Mouse (Mus musculus): ENCODE measurements around the gene Gm21885. TPM values are rescaled to one million over a fixed set of nuclear protein-coding genes. Genes with fewer than 3 reads are reported as not detected.
"Not testable (repeated sequence)": the region's sequence is repeated elsewhere in the genome, so short reads cannot be mapped to it uniquely, and the experiment has no call there.

Gm21885 gene
- polyA plus RNA-seq, 1 experiment from 2014 or later, result not detected

- peaks cover 56% of the 10 kb centered on the region for H3K4me1 ChIP-seq
These were observed 35.5 kb upstream of the Gm21885 start, which contains the start of gene Wfikkn2 for GRCm38 (mm10) chr11:94245955-94246788. Wfikkn2 (minus strand) TSS chr11:94246005.

GRCm38 (mm10) chr11:94246789-94247061, 34.9 kb upstream of the Gm21885 start:
- no peaks in the 10 kb centered on the region for H3K9me3 ChIP-seq (replicated peaks)
- no peaks in the 10 kb centered on the region for H3K27me3 ChIP-seq
- peaks cover 56% of the 10 kb centered on the region for H3K4me1 ChIP-seq
- H3K4me2 ChIP-seq (replicated peaks), result peak overlapping the region; percentile 31
- no peaks in the 10 kb centered on the region for H3K36me3 ChIP-seq
- no peak; the same call in 1 of the 2 replicates for ATAC-seq (ENCODE audit: insufficient number of reproducible peaks, low FRiP score, low TSS enrichment, low read depth)
- no peak overlapping the region for H3K9ac ChIP-seq
- peak overlapping the region; percentile 94 for H3K27ac ChIP-seq (replicated peaks)
- no peak overlapping the region for H3K4me3 ChIP-seq (replicated peaks)
- 10% methylated on average over 8 of the region's 8 CpGs for WGBS

More at GRCm38 (mm10) chr11:94245955-94246788, 35.5 kb upstream of the Gm21885 start, which contains the start of gene Wfikkn2:
- Histone ChIP-seq H3K9ac (no peak within 1 kb of the TSS), H3K36me3 (no peaks in the 10 kb centered on the region), H3K9me3 (replicated peaks) (no peaks in the 10 kb centered on the region), H3K4me2 (replicated peaks) (peak within 1 kb of the TSS; percentile 31), H3K27me3 (no peaks in the 10 kb centered on the region), H3K27ac (replicated peaks) (peak within 1 kb of the TSS; percentile 94), H3K4me3 (replicated peaks) (no peak within 1 kb of the TSS)
- 18% methylated on average over 17 of the region's 17 CpGs for WGBS
- ATAC-seq (ENCODE audit: insufficient number of reproducible peaks, low FRiP score, low TSS enrichment, low read depth), result peak; percentile 93

- peaks cover 7% of the 10 kb centered on the region for H3K4me1 ChIP-seq
- 55% methylated on average over 9 of the region's 9 CpGs for WGBS
- H3K9ac ChIP-seq, result no peak overlapping the region
- no peak overlapping the region for H3K4me3 ChIP-seq (replicated peaks)
- no peak overlapping the region for H3K27ac ChIP-seq (replicated peaks)
- no peaks in the 10 kb centered on the region for H3K9me3 ChIP-seq (replicated peaks)
- no peak for ATAC-seq (ENCODE audit: insufficient number of reproducible peaks, low FRiP score, low TSS enrichment, low read depth)
- no peaks in the 10 kb centered on the region for H3K36me3 ChIP-seq
- H3K27me3 ChIP-seq, result no peaks in the 10 kb centered on the region
- H3K4me2 ChIP-seq (replicated peaks), result no peak overlapping the region
These were observed 28.5 kb upstream of the Gm21885 start for GRCm38 (mm10) chr11:94253156-94253555.

GRCm38 (mm10) chr11:94253691-94254090, 28.0 kb upstream of the Gm21885 start:
- Histone ChIP-seq H3K4me1 (peaks cover 7% of the 10 kb centered on the region), H3K27me3 (no peaks in the 10 kb centered on the region), H3K9me3 (replicated peaks) (no peaks in the 10 kb centered on the region), H3K9ac (no peak overlapping the region), H3K4me3 (replicated peaks) (no peak overlapping the region), H3K4me2 (replicated peaks) (no peak overlapping the region), H3K36me3 (no peaks in the 10 kb centered on the region), H3K27ac (replicated peaks) (no peak overlapping the region)
- WGBS, result 80% methylated on average over 10 of the region's 10 CpGs
- ATAC-seq (ENCODE audit: insufficient number of reproducible peaks, low FRiP score, low TSS enrichment, low read depth), result no peak

GRCm38 (mm10) chr11:94255733-94256132, 25.9 kb upstream of the Gm21885 start:
- Histone ChIP-seq H3K9ac (no peak overlapping the region), H3K4me1 (peaks cover 7% of the 10 kb centered on the region), H3K9me3 (replicated peaks) (no peaks in the 10 kb centered on the region), H3K4me3 (replicated peaks) (no peak overlapping the region), H3K27me3 (no peaks in the 10 kb centered on the region), H3K36me3 (no peaks in the 10 kb centered on the region), H3K4me2 (replicated peaks) (no peak overlapping the region), H3K27ac (replicated peaks) (no peak overlapping the region)
- ATAC-seq (ENCODE audit: insufficient number of reproducible peaks, low FRiP score, low TSS enrichment, low read depth), result no peak
- 68% methylated on average over 5 of the region's 5 CpGs for WGBS

GRCm38 (mm10) chr11:94257987-94258386, 23.7 kb upstream of the Gm21885 start:
- Histone ChIP-seq H3K9ac (no peak overlapping the region), H3K4me1 (peaks cover 7% of the 10 kb centered on the region), H3K4me3 (replicated peaks) (no peak overlapping the region), H3K9me3 (replicated peaks) (no peaks in the 10 kb centered on the region), H3K4me2 (replicated peaks) (no peak overlapping the region), H3K27ac (replicated peaks) (no peak overlapping the region), H3K27me3 (no peaks in the 10 kb centered on the region), H3K36me3 (no peaks in the 10 kb centered on the region)
- no peak for ATAC-seq (ENCODE audit: insufficient number of reproducible peaks, low FRiP score, low TSS enrichment, low read depth)
- WGBS, result 53% methylated on average over 14 of the region's 14 CpGs

- Histone ChIP-seq H3K4me1 (peaks cover 13% of the 10 kb centered on the region), H3K9ac (no peak overlapping the region), H3K36me3 (no peaks in the 10 kb centered on the region), H3K27ac (replicated peaks) (no peak overlapping the region), H3K9me3 (replicated peaks) (no peaks in the 10 kb centered on the region), H3K4me3 (replicated peaks) (no peak overlapping the region), H3K27me3 (no peaks in the 10 kb centered on the region), H3K4me2 (replicated peaks) (no peak overlapping the region)
- no peak for ATAC-seq (ENCODE audit: insufficient number of reproducible peaks, low FRiP score, low TSS enrichment, low read depth)
- 69% methylated on average over 4 of the region's 4 CpGs for WGBS
These were observed 21.9 kb upstream of the Gm21885 start for GRCm38 (mm10) chr11:94259814-94260213.

GRCm38 (mm10) chr11:94261585-94262370, 19.9 kb upstream of the Gm21885 start:
- Histone ChIP-seq H3K27ac (replicated peaks) (no peak overlapping the region), H3K9ac (no peak overlapping the region), H3K4me3 (replicated peaks) (no peak overlapping the region), H3K9me3 (replicated peaks) (no peaks in the 10 kb centered on the region), H3K4me2 (replicated peaks) (no peak overlapping the region), H3K4me1 (peaks cover 16% of the 10 kb centered on the region; the same call in 1 of the 2 replicates), H3K27me3 (no peaks in the 10 kb centered on the region), H3K36me3 (no peaks in the 10 kb centered on the region)
- 73% methylated on average over 6 of the region's 6 CpGs for WGBS
- no peak for ATAC-seq (ENCODE audit: insufficient number of reproducible peaks, low FRiP score, low TSS enrichment, low read depth)

- ATAC-seq (ENCODE audit: insufficient number of reproducible peaks, low FRiP score, low TSS enrichment, low read depth), result peak; percentile 30; the same call in 1 of the 2 replicates
- no peak overlapping the region; the same call in 1 of the 2 replicates for H3K9ac ChIP-seq
- 1% methylated on average over 18 of the region's 18 CpGs for WGBS
- H3K4me1 ChIP-seq, result peaks cover 21% of the 10 kb centered on the region; the same call in 1 of the 2 replicates
- peak overlapping the region; percentile 68 for H3K27ac ChIP-seq (replicated peaks)
- H3K4me2 ChIP-seq (replicated peaks), result peak overlapping the region; percentile 55
- H3K27me3 ChIP-seq, result no peaks in the 10 kb centered on the region
- H3K9me3 ChIP-seq (replicated peaks), result no peaks in the 10 kb centered on the region
- no peaks in the 10 kb centered on the region for H3K36me3 ChIP-seq
- H3K4me3 ChIP-seq (replicated peaks), result peak overlapping the region; percentile 35
These were observed 16.4 kb upstream of the Gm21885 start for GRCm38 (mm10) chr11:94265134-94265785.

- not testable (repeated sequence) for H3K4me2 ChIP-seq (replicated peaks); H3K27ac ChIP-seq (replicated peaks); H3K27me3 ChIP-seq; H3K36me3 ChIP-seq; H3K9ac ChIP-seq; ATAC-seq (ENCODE audit: insufficient number of reproducible peaks, low FRiP score, low TSS enrichment, low read depth); H3K4me3 ChIP-seq (replicated peaks); H3K9me3 ChIP-seq (replicated peaks)
- peaks cover 21% of the 10 kb centered on the region; the same call in 1 of the 2 replicates for H3K4me1 ChIP-seq
- WGBS, result 68% methylated on average over 3 of the region's 3 CpGs
These were observed 15.5 kb upstream of the Gm21885 start for GRCm38 (mm10) chr11:94266155-94266554.

GRCm38 (mm10) chr11:94268761-94269160, 12.9 kb upstream of the Gm21885 start:
- Histone ChIP-seq H3K36me3 (no peaks in the 10 kb centered on the region), H3K4me2 (replicated peaks) (no peak overlapping the region), H3K9me3 (replicated peaks) (no peaks in the 10 kb centered on the region), H3K9ac (no peak overlapping the region), H3K4me3 (replicated peaks) (no peak overlapping the region), H3K27ac (replicated peaks) (no peak overlapping the region), H3K27me3 (no peaks in the 10 kb centered on the region), H3K4me1 (peaks cover 21% of the 10 kb centered on the region; the same call in 1 of the 2 replicates)
- no peak for ATAC-seq (ENCODE audit: insufficient number of reproducible peaks, low FRiP score, low TSS enrichment, low read depth)

Data from embryonic facial prominence, embryonic 15.5 days (tissue).